Mouse (Mus musculus): ENCODE measurements around the gene Gm21977.
"Not testable (repeated sequence)": the region's sequence is repeated elsewhere in the genome, so short reads cannot be mapped to it uniquely, and the experiment has no call there.

The Gm21977 gene

GRCm38 (mm10) chr14:42853377-42853776 lies at the start of gene Gm21977:
Gm21977 (minus strand) TSS chr14:42853477.
- DNase-seq: not testable (repeated sequence)
